Mouse (Mus musculus): ENCODE data around the gene Fam124b.

GRCm38 (mm10) chr1:80213146-80213545 is 5.1 kb downstream of the Fam124b start:
- TF ChIP-seq NANOG (IDR thresholded peaks at IDR 0.05; ENCODE audit: borderline replicate concordance, low read length) (no peak), CTCF (conservative IDR thresholded peaks at IDR 0.05; ENCODE audit: low read length) (no peak)
